Mouse (Mus musculus) large intestine, adult 2 months (tissue): ENCODE measurements at regions not wholly inside any gene's neighbourhood (a gene's known extent, or its start where the extent isn't known, plus 50 kb on each side); places are given as distances from the start of the nearest gene placed in this dataset.
"Not testable (repeated sequence)": the region's sequence is repeated elsewhere in the genome, so short reads cannot be mapped to it uniquely, and the experiment has no call there.

ENCODE experiments used
- DNase-seq: peaks from one replicate; pipeline ENCODE4 v3.0.0-alpha.2; 2012; ENCODE audit warnings: low read depth, low spot score
- WGBS: fragments of 180-500 bp; shearing (Covaris S2); methylation state at CpG from one replicate; pipeline ENCODE4 v1.1.7; 2018; 5-methylcytosine and 5-hydroxymethylcytosine counted together

- not testable (repeated sequence) for DNase-seq
- WGBS = 92% methylated on average over 2 of the region's 2 CpGs
These were observed 347.9 kb upstream of the Dab2 start for GRCm38 (mm10) chr15:5951661-5952060.

GRCm38 (mm10) chr15:5953106-5953505, 346.5 kb upstream of the Dab2 start:
- DNase-seq = no peak

- DNase-seq = no peak
- 90% methylated on average over 5 of the region's 5 CpGs for WGBS
These were observed 308.1 kb upstream of the Dab2 start for GRCm38 (mm10) chr15:5991351-5992065.

- not testable (repeated sequence) for DNase-seq
- WGBS = 94% methylated on average over 1 of the region's 1 CpGs
These were observed 307.4 kb upstream of the Dab2 start for GRCm38 (mm10) chr15:5992146-5992545.

- DNase-seq = no peak
- 73% methylated on average over 1 of the region's 1 CpGs for WGBS
These were observed 298.8 kb upstream of the Dab2 start for GRCm38 (mm10) chr15:6000816-6001215.

GRCm38 (mm10) chr15:6001394-6001793, 298.2 kb upstream of the Dab2 start:
- 94% methylated on average over 1 of the region's 1 CpGs for WGBS
- no peak for DNase-seq

- DNase-seq = no peak
- WGBS = 78% methylated on average over 1 of the region's 1 CpGs
These were observed 284.6 kb upstream of the Dab2 start for GRCm38 (mm10) chr15:6014982-6015381.

GRCm38 (mm10) chr15:6016637-6017049, 282.9 kb upstream of the Dab2 start:
- 23% methylated on average over 5 of the region's 5 CpGs for WGBS

GRCm38 (mm10) chr15:6025543-6025942, 274.0 kb upstream of the Dab2 start:
- DNase-seq = peak; percentile 65
- WGBS = 10% methylated on average over 4 of the region's 4 CpGs

More at GRCm38 (mm10) chr15:6016637-6017049, 282.9 kb upstream of the Dab2 start:
- DNase-seq = peak; percentile 36

- 81% methylated on average over 1 of the region's 1 CpGs for WGBS
- no peak for DNase-seq
These were observed 270.4 kb upstream of the Dab2 start for GRCm38 (mm10) chr15:6029214-6029613.

GRCm38 (mm10) chr15:6030396-6030795, 269.2 kb upstream of the Dab2 start:
- DNase-seq = no peak
- WGBS = 59% methylated on average over 5 of the region's 5 CpGs

- no peak for DNase-seq
- WGBS = 91% methylated on average over 4 of the region's 4 CpGs
These were observed 265.4 kb upstream of the Dab2 start for GRCm38 (mm10) chr15:6034156-6034555.

GRCm38 (mm10) chr15:6044511-6045256, 254.9 kb upstream of the Dab2 start:
- peak; percentile 46 for DNase-seq
- 27% methylated on average over 10 of the region's 10 CpGs for WGBS

- no peak for DNase-seq
- WGBS = 90% methylated on average over 3 of the region's 3 CpGs
These were observed 243.9 kb upstream of the Dab2 start for GRCm38 (mm10) chr15:6055703-6056102.

GRCm38 (mm10) chr15:6056887-6057626, 242.5 kb upstream of the Dab2 start:
- WGBS = 67% methylated on average over 11 of the region's 11 CpGs
- no peak for DNase-seq

- DNase-seq = no peak
- 55% methylated on average over 2 of the region's 2 CpGs for WGBS
These were observed 240.2 kb upstream of the Dab2 start for GRCm38 (mm10) chr15:6059361-6059760.

- no peak for DNase-seq
- WGBS = 76% methylated on average over 5 of the region's 5 CpGs
These were observed 239.8 kb upstream of the Dab2 start for GRCm38 (mm10) chr15:6059790-6060189.

- DNase-seq = no peak
- WGBS = 98% methylated on average over 1 of the region's 1 CpGs
These were observed 238.9 kb upstream of the Dab2 start for GRCm38 (mm10) chr15:6060649-6061048.

GRCm38 (mm10) chr15:6065100-6065499, 234.5 kb upstream of the Dab2 start:
- DNase-seq = no peak
- WGBS = 74% methylated on average over 3 of the region's 3 CpGs

GRCm38 (mm10) chr15:6067380-6067779, 232.2 kb upstream of the Dab2 start:
- 62% methylated on average over 6 of the region's 6 CpGs for WGBS
- no peak for DNase-seq
